Mouse (Mus musculus) kidney, adult 8-10 months (tissue): ENCODE data around the gene Dnajb1.
"Not testable (repeated sequence)": the region's sequence is repeated elsewhere in the genome, so short reads cannot be mapped to it uniquely, and the experiment has no call there.

Experiments used
- DNase-seq, 2 experiments: peaks; one replicate each; pipeline ENCODE4 v3.0.0; 2022

Gene Dnajb1

DNA sequence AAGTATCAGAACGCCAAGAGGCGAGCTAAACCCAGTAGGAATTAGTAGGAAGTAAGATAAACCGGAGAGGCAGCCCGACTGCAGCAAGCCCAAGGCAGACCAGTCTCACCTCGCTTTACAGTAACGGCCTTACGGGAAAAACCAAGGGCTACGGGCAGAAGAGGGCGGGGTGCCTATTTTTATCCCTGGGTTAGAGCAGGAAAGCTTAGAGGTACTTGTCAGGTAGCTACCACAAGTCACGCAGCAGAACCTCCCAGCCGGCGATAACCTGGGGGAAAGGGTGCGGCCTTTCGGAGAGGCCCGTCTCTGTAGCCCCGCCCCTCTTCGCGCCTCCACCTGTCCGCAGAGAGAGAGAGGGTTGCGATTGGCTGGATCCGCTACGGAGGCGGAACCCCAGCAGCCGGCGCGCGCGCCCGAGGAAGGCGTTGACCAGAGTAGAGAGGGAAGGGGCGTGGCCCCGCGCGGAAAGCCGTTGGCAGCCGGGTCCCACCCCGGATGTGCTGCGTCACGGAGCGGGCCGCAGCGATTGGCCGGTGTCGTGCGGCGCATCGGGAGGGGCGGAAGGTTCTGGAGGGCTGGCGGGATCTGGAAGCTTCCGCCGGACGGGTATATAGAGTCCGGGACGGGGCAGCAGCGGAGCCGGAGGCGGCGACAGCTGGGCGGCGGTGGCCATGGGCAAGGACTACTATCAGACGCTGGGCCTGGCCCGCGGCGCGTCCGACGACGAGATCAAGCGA is at the start of gene Dnajb1, which contains the start of gene Tecr:
Dnajb1 (plus strand) TSS at position 533 of the 737 bp plus-strand sequence.
Tecr (minus strand) TSS at position 311 of the 737 bp plus-strand sequence.
- DNase-seq = peak; percentile 100

DNA sequence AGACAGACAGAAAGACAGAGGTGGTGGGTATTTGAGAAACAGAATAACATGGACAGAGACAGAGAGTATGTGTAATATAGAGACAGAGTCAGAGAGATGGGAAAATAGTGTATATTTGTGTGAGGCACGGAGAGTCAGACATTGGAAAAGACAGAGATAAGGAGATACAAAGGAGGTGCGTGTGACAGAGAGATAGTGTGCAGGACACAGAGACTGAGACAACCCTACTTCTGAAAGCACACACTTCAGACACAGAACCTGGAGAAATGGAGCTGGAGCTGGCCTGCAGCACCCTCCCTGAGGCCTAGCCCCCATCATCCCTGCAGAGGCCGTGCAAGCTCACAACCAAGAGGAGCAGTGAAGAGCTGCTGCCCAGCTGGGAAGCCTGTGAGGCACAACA is 45.3 kb upstream of the Dnajb1 start:
- no peak for DNase-seq

DNA sequence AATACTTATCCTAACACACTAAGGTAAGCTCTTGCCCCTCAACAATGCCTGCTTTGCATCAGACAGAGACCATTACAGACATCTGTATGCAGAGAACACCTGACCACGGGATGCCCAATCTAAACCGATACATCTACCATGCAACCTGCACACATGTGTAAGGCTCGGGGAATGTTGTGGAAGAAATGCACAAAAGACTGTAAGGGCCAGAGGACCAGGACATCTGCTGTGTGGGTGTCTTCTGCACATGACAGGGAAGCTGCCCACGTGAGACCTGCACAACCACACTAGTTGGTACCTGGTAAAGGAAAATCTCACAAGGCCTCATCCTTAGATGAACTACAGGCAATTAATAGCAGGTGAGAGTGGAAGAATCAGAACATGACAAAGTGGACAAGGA is 44.7 kb upstream of the Dnajb1 start:
- no peak for DNase-seq

DNA sequence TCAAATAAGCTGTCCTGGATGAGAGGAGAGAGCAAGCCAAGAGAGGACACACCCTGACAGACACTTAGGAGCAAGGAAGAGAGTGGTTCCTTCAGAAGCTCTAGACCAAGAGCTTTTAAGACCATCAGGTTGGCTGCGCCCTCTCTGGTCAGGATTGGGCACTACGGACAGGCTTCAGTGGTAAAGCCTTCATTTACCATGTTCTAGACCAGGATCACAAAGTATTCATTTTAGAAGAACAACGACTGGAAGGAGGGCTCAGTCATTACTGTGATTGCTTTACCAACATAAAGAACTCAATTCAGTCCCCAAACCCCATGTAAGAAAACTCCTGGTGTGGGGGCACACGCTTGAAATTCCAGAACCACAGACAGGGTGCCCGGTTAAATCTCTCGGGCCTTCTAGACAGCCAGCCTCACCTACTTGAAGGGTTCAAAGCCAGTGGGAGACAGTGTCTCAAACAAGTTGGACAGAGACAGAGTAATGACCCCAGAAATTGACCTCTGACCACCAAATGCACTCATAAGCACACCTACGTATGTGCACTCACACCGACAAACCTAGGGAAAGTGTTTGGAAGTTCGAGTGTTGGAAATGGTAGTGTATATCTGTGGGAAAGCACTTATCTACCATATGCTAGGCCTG is 42.1 kb upstream of the Dnajb1 start:
- no peak for DNase-seq

DNA sequence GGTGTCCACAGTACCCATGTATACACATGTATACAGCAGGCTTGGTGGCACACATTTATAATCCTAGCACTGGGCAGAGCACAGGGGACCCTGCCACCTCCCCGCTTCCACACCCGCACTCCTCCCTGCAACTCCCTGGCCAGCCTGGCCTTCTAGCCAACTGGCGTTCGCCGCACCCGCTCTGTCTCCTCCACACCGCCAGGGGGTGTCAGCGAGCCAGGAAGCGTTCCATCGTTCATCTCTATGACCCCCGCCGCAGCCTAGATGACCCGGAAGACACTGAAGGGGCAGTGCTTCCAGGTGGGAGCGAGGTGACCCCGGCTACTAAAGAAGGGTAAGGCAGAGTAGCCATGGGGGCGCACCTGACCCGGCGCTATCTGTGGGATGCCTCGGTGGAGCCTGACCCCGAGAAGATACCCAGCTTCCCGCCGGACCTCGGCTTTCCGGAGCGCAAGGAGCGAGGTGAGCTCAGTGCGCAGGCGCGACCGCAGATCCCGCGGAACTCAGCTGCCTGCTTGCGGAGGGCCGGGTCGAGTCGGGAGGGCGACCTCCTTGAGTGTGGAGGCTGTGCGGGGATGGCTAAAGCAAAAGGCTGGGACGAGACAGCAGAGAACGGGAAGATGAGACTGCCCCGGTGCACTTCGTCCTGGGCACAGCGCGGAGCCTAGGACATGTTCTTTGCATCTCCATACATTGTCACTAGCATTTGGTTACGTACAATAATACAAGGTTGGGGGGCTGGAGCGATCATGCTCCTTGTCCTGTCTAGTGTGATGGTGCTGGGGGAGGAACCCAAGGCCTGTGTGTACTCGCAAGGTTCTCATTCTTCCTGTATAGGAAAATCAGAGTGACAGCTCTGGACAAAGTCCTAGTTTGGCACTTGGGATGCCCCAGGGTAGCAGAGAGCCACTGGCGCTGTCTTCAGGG is 41.3 kb upstream of the Dnajb1 start, which contains the start of gene Ndufb7:
Ndufb7 (plus strand) TSS at position 203 of the 927 bp plus-strand sequence.
- peak; percentile 94 to 97 for DNase-seq

DNA sequence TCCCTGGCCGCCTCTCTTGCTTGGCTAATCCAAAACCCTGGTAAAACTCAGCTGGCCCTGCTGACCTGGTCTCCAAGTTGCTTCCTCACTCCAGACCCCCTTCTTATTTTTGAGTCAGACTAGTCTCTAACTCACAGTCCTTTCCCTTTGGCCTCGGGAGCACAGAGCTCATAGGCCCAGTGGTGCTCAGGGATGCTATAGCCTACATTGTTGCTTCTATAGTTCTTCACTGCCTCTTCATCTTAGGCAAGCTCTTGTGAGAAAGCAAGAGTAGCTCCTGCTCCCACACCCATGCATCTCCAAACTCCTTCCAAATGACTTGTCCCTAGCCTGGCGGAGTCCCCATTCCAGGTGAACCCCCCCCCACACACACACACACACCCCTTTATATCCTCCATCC is 40.3 kb upstream of the Dnajb1 start:
- DNase-seq = no peak

DNA sequence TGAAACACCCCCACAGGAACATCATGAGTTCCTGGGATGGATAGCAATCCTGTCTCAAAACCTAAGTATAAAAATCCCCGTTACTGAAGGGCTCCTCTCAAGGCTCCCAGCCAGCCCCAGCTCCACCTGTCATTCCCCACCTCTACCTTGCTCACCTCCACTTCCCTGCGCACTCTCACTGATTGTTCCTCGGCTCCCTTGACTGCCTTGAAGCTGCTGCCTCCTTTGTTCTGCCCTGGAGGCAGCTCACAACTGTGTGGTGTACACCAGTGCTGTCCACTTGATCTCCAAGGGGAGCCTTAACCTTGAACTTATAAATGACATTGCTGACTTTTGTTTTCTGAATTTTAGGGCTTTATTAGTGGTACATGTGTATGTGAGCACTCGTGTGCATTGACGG is 39.9 kb upstream of the Dnajb1 start:
- no peak for DNase-seq

DNA sequence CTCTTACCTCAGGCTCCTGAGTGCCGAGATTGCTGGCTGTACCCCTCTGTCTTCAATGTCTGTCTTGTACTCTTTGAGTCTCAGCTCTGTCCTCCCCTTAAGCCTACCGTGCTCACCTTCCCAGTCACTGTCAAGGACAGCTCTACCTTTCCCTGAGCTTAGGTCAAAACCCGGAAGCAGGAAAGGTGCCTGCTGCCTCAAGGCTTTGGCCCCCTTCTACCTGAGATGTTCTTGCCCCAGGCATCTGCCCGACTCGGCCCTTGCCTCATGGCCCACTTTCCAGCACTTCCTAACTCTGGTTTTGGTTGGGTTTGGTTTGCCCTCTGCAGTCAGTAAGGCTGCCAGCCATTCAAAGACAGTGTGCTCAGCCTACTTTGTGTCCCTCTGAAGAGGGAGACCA is 39.2 kb upstream of the Dnajb1 start:
- no peak for DNase-seq

DNA sequence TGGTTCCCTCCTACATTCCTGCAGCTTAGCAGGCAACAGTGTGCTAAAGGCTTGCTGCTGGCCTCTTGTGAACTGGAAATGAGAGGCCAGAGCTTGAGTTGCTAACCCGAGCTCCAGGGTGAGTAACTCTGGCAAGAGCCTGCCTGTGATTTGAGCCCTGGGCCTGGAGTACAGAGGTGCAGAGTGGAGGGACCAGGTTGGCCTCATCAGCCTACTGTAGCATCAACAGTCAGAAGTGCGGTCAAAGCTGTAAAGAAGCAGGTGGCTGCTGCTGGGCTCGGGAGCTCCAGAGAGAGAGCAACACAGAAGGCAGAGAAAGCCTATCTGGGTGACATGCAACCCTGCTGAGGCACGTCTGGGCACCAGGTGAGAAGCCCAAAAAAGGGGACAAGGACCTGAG is 38.8 kb upstream of the Dnajb1 start:
- no peak for DNase-seq

DNA sequence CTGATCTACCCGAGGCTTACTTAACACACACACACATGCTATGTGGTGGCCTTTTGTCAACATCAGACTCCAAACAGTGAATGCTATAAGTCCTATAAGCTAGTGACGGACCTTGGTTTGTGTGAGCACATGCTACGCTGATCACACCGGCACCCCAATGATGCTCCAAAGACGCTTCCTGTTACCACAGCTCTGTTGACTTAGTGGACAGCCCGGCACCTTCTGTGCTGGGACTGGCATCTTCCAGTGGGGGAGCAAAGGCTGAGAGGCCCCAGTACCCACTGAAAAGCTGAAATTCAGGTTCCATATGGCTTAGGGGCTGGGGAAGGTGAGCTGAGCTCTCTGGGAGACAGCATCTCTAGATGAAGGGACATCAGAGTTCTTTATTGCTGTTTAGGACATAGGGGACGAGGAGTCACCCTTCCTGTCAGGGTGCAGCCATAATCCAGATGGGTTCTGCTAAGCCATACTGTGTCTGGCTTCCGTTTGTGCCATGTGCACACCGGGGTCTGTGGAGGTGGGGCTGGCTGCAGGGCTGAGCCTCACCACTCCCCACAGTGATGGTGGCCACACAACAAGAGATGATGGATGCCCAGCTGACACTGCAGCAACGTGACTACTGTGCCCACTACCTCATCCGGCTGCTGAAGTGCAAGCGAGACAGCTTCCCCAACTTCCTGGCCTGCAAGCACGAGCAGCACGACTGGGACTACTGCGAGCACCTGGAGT is 37.6 kb upstream of the Dnajb1 start:
- no peak for DNase-seq

DNA sequence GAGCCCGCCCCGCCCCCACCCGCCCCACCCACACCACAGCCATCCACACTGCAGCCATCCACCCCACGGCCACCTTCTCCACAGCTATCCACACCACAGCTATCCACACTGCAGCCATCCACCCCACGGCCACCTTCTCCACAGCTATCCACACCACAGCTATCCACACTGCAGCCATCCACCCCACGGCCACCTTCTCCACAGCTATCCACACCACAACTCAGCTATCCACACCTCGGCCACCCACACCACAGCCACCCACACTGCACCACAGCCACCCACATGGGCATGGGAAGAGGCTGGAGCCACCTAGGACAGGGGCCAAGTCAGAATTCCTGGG is 37.0 kb upstream of the Dnajb1 start:
- DNase-seq = not testable (repeated sequence)

DNA sequence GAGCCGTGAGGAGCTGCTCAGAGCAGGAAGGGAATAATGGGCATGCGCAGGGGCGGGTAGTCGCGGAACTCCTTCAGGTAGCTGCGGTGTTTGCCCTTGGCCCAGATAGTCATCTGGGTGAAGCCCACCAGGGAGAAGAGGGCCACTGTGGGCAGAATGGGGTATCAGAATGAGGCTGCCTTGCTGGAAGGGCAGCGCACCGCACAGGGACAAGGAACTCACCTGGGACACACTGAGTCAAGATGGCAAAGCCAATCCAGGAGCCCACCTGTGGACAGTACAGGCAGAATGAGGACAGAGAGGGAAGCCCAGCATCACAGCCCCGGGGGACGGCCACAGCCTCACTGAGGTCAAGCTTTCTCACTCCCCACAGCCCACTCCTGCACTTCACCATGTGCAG is 36.2 kb upstream of the Dnajb1 start:
- no peak for DNase-seq

DNA sequence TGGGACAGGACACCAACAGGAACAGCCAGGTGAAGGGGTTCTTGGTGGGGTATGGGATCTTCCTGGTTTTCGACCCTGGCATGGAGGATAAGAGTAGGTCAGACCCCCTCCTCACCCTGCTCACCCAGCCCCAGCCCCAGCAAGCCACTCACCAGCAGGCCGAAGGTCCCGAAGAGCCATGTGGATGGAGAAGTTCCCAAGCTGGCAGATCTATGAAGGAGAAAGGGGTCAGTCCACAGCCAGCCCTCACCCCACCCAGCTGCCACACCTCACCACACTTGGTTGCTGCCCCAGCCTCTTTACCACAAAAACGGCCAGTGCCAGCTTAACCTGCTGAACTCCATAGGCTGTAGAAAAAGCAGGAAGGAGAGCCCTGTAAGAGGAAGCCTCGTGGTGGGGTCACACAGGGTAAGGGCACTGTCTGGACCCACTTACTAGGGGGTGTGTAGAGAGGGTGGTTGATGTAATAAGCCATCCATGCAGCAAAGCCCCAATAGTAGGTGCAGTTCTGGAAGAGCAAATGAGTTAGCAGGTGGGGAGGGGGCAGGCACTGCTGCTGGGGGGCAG is 35.7 kb upstream of the Dnajb1 start:
- no peak for DNase-seq

DNA sequence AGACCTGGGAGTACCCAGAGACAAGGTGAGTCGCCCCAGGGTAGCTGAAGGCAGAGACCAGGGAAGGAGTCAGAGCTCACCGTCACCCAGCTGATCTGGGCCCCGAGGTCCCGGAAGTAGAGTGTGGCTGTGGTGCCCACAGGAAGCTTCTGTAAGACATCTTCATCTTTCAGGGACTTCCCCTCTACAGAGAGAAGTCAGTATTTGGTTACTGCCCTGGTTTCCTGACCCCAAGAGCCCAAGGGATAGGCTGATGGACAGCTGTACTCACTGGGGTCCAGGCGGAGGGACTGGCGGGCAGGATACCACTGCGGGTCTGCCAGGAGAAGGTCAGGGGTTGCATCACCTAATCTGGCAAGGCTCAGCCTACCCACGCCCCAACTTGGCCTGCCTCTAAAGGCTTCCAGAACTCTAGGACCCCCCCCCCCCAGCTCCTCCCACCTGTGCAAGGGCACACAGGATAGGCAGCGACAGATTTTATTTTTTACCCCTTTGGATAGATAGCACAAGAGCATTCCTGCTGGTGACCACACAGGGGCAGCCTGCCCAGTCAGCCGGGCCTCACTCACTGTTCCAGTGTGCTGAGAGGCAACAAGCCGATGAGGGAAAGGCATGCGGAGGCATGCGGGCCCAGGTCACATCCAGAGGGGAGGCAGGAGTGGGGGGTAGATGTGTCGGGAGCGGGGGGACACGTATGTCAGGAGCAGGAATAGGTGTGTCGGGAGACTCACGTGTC is 34.7 kb upstream of the Dnajb1 start:
- no peak for DNase-seq

DNA sequence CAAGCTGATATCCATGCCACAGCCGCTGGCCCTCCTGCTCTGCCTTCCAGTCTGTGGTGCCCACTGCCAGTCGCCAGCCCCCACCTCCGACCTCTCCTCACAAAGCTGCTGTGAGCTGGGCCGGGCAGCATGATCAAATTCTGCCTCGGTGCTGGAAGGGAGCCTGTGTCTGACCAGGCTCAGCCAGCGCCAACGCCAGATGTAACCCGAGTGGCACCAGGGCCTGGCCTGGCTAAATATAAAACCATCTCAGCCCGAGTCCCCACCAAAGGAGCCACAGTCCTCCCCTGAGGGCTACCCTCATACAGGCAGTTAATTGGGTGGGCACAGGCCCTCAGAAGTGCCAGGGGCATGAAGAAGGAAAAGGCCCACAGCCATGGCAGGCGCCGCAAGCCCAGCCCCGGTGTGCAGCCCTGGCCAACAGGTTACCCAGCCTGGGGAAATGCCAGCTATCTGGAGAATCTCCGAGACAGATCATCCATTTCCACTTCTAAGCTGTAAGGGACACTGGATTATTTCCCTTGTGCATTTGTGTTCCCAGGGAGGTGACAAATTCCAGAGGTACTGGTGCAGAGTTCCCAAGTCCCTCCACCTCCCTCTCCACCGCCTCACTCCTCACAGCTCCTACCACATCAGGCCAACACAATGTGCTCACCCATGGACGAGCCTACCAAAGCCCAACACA is 33.2 kb upstream of the Dnajb1 start:
- no peak for DNase-seq

DNA sequence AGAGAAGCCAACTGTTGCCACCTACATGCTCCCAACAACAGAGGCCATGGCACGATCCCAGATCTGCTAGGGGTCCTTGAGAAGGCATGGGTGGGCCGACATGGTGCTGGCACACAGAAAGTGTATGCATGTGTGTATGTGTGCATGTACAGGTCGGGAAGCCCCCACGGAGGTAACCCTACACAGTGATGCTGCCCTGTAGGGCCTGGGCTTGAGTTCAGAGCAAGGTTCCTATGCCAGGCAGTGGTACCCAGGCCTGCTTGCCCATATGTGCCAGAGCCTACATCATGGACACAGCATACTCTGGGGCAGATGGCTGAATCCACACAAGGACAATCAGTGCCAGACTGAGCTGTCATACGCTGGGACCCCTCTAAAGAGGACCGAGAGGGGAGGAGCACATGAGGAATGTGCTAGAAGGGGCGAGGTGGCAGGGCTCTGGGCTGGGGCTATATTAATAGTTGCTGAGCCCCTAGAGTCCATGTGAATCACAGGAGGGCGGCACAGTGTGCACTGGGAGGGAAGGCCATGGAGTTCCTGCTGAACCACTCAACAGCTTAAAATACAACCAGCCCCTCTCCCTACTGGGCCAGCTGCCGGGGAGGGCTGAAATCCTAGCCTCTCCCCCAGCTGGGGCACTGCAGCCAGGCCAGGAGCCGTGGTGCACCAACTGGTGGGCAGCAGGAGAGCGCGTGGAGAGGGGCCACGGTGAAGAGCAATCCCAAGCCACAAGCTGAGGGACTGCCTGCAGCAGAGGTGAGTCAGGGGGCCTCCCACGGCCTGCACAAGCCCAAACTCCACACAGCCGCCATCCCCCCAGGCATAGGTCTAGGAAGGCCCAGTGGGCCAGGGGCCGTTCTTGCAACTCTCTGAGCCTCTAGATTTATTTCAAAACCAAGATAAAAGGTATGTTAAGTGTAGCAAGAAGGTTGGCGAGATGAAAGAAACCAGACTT is 32.2 kb upstream of the Dnajb1 start:
- DNase-seq = no peak

DNA sequence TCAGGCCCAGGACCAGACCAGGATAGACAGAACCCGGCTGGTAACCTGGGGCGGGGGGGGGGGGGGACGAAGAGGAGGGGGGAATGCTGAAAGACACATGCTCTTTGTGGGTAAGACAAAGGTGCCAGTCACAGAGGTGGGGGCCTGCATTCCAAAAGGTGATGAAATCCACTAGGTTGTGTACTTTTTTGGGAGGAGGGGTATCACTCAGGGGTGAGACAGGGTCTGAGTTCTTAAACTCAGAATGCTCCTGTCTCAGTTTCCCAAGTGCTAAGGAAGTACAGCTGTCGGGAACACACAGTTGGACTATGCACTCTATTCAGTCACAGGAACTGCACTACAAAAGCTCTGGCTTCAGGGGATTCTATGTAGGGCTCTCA is 31.5 kb upstream of the Dnajb1 start:
- DNase-seq = no peak

DNA sequence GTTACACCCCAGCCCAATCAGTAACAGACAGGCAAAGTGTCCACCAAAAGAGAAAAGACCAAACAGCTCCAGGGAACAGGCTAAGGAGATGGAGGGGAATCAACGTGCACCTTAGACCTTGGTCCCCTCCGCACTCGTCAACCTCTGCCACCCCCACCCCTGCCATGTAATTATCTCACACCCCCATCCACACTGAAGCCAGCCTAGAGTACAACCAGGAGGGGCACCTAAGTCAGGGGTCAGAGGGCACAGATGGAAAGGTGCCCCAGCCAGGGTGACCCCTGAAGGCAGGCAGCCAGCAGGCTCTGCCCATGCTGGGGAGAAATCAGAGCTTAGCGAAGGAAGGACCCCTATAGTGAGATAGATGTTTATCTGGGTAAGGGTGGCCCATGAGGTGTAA is 31.1 kb upstream of the Dnajb1 start:
- DNase-seq = no peak

DNA sequence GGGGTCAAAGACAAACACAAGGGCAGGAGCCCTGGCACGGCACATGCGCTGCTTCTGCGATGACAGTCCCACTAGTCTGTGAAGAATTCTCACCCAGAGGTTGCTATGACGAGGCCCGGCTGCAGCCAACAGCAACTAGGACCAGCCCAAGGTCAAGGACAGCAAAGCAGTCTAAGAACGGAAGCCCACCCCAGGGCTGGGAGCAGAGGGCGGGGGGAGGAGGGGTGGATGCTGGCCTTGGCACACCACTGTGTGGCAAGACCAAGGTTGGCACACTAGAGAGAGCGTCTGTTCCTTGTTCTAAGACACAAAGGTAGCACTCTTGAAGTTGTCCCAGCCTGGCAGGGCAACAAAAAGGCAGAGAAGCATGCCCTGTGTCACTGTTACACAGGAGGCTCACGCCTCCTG is 30.6 kb upstream of the Dnajb1 start:
- no peak for DNase-seq
